Mouse (Mus musculus): ENCODE measurements around the gene Mbnl1.

DNA sequence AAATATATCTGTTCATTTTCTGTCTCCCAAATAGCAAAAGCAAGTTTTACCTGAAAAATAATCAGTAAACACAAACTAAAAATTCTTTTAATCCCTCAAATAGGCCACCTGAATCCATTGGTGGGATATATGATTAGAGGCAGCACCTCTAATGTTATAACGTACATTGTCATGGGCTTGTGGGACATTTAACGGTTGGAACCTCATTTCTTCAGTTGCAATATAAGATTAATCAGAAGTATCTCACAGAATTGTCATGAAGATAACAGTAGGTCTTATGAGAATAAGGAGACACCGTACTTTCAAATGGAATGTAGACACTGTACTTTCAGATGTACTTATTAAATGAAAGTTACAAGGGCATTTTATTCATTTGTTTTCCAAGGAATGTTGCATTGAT is 112.1 kb downstream of the Mbnl1 start:
- TF ChIP-seq POLR2A (IDR thresholded peaks at IDR 0.05; ENCODE audit: insufficient read depth, low read depth, low read length) (no peak), CTCF (IDR thresholded peaks at IDR 0.05) (no peak)

Data from heart, adult 2 months (tissue).